Mouse (Mus musculus) adrenal gland, postnatal 14 days (tissue): Measurements from ENCODE around the gene Cd19. TPM values are rescaled to one million over a fixed set of nuclear protein-coding genes. Genes with fewer than 3 reads are reported as not detected.

ENCODE experiments used
- DNase-seq: peaks from one replicate; pipeline ENCODE4 v3.0.0; 2021; ENCODE audit warnings: mixed read lengths
- long read RNA-seq, 2 experiments: library from polyadenylated mRNA; stranded (forward); transcript quantifications; one replicate each; pipeline ENCODE4 v2.0.0; 2021
- total RNA-seq: library from RNA; stranded (reverse); gene quantifications from 2 replicates; pipeline ENCODE4 v1.2.3, GENCODE M21; 2021

Cd19 gene
- 2.7 and 19.9 TPM in 2 replicates for total RNA-seq
- long read RNA-seq, experiment 1, partial matches to known transcripts: 0 of 2 reads
- long read RNA-seq, experiment 1, other reads (novel, unspliced or antisense): 1 of 2 reads
- long read RNA-seq, experiment 2, partial matches to known transcripts: 2 of 5 reads
- long read RNA-seq, experiment 2, other reads (novel, unspliced or antisense): 2 of 5 reads

DNA sequence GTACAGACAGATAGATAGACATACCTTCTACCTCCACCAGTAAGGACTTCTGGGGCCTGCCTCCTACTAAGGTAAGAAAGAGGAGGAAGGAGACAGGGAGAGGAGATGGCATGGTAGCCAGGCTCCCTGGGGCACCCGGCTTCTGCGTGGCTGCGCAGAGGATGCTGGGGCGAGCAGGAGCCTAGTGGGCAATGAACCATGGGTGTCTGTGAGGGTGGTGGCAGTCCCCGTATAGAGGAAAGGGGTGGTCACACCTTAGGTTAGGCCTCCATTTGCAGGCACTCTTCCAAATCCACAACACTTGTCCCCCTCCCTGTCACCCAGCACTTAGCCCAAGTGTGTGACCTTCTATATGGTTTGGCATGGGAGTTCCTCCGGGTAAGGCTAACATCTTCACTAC, at the start of gene Cd19:
Gene Cd19, minus strand, starts transcription at position 165 of the 400 bp plus-strand sequence.
- DNase-seq: no peak

DNA sequence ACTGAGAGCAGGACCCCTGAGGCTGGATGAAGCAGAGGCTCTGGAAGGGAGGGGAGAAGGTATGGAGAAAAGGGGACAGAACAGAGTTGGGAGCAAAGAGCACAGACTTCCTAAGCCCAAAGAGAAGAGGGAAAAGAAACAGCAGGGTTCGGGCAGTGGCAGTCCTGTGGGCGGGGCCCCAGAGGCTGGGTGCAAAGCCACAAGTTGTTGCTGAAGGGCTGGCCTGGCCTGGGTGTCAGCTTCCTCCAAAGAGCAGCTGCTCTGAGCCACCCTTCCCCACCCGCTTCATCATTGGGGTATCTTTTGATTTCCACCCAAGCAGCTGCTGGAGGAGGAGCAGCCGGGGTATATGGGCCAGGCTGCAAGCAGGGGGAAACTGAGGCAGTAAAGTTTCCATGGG, 49.4 kb upstream of the Cd19 start:
- no peak for DNase-seq

DNA sequence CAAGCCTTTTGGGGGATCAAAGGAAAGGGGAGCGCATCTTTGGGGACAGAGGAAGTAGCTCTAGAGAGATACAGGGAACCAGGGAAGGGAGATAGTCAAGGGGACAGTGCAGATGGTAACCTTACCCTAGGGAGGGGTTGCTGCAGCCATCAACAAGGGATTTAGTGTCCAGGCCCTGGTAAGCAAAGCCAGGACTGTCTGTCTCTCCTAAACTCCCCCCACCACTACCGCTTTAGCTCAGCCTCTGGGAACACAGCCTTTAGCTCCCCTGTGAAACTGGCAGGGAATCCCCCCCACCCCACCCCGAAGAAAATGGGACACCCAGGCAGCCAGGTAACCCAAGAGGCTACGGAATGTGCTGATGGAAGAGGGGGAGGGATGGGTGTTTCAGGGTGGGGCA, 48.9 kb upstream of the Cd19 start:
- DNase-seq: no peak

DNA sequence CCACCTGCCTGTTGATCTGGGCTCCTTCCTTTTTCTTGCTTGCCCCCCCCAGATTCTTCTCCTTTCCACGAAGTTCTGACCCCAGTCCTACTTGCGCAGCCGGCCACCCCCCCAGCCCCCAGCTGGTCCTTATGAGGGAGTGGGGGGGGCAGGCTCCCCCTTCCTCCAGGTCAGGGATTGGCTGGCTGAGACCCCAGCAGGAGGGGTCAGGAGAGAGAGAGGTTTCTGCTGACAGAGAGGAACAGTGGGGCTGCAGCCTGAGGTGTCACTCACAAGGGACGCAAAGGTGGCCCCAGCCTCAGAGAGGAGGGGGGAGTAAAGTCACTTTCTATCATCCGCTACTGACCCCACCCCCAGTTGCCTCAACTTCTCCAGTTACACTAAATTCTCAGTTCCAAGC, 48.3 kb upstream of the Cd19 start, which contains the start of gene Atp2a1:
Gene Atp2a1, minus strand, starts transcription at position 105 of the 400 bp plus-strand sequence.
- DNase-seq: no peak

DNA sequence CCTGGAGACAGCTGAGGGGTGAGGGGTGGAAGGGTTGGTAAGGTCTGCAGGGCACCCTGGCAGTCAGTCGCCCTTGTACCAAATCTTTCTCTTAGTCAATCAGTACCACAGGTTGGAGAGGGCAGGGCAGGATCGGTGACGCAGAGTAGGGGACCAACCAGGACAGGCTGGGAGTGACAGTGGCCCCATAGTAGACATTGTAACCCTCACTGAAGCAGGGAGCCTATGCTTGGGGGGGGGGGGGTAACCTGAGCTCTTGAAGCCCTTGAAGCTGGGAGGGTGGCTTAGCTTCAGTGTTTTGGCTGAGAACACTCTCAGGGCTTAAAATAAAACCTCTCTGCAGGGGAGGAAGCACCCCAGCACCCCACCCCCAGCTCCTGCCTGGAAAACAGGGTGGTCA, 46.9 kb upstream of the Cd19 start:
- no peak for DNase-seq

DNA sequence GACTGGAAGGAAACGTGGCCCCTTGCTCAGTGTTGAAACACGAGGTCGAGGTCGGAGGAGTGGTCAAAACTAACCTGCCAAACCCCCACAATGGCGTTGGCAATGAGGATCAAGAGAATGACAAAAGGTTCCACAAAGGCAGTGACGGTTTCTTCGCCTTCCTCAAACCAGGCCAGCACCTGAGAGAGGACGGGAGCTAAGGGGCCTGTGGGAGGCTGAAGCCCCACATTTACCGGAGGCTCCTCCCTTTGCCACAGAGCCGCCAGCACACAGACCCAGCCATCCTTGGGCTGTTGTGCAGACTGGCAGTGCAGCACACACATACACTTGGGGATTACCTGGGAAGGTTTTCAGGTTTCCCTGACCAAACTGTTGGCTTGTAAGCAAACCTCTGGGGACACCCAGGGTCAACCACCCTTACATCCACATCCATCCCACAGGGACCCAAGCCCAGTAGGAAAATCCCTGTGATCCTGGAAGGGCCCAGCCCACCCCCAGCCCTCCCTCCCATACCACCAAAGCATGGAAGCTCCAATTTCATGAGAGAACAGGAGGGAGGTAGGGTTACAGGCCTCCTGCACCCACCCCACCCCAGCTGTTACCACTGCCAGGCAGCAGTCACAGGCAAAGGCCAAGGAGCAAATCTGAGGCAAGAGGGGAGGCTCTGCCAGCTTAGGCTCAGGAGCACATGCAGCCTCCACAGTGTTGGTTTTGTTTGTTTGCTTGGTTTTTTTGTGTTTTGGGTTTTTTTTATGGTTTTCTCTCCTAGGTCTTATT, 46.1 kb upstream of the Cd19 start:
- DNase-seq: no peak

DNA sequence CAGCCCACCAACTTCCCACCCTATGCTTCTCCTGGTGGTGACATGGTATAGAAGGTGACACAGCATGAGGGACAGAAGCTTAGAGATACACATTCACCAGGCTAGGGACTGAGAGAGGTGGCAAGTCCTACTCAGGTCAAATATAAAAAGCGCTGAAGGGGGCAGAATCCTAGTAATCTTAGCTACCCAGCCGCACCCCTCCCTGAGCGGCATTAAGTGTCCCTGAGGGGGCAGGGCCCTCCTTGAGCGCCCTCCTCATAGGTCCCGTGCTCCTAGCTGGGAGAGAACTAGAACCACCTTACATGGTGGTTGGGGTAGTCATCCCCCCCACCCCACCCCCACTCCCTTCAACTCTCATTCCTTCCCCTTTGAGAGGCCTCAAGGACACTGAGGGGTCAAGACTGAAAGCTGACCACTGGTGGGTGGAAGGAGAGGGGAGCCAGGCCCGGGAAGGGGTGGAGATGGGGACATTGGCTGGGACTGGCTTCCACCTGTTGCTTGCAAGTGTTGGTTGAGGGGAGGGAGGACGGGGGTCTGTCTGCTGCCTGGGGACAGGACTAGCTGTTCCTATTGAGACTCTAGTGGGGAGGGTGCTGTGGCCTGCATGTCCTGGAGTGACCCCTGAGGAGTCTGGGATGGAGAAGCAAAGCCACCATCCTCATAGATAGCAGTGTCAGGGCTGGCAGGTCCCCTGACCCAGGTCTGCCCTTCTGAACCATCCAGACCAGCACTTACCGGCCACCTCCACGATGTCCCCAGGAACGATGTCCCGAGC, 44.3 kb upstream of the Cd19 start:
- DNase-seq: no peak

DNA sequence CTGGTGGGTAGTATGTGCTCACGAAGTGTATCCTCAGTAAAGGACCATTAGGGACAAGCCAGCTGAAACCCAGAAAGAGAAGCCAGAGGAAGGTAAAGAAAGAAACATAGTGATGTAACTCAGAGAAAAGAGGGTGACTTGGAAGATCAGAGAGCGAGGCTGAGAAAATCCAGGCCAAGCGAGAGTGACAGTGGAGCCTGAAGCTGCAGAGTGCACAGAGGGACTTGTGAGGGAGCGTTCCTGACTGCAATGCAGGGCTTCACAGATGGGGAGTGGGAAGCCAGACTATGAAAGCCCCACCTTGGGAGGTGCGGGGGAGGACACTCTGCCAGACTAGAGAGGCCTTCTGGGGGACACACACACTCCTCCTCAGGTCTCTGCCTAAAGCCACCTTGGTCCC, 43.5 kb upstream of the Cd19 start:
- DNase-seq: no peak

DNA sequence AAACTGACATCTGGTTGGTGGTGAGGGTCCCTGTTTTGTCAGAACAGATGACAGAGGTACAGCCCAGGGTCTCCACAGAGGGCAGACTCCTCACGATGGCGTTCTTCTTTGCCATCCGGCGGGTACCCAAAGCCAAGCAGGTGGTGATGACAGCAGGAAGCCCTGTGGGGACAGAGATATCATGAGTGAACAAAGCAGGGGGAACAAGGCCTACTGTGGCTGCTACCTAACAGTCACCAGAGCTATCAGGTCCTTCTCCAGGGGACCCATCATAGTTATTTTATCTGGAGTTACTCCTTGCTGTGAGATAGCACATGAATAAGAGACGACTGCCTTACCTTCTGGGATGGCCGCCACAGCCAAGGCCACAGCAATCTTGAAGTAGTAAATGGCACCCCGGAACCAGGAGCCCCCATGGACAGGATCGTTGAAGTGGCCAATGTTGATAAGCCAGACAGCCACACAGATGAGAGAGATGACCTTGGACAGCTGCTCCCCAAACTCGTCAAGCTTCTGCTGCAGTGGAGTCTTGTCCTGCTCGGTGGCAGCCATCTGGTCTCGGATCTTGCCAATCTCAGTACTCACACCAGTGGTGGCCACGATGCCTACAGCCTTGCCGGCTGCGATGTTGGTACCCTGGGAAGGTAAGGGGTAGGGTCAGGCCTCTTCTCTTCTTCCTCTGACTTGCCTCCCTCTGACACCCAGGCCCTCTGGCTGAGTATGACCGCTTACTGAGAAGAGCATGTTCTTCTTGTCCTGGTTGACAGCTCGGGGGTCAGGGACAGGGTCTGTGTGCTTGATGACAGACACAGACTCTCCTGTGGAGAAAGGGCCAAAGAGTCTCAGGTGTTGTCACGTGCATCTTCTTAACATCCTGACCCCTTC, 41.9 kb upstream of the Cd19 start:
- no peak for DNase-seq

DNA sequence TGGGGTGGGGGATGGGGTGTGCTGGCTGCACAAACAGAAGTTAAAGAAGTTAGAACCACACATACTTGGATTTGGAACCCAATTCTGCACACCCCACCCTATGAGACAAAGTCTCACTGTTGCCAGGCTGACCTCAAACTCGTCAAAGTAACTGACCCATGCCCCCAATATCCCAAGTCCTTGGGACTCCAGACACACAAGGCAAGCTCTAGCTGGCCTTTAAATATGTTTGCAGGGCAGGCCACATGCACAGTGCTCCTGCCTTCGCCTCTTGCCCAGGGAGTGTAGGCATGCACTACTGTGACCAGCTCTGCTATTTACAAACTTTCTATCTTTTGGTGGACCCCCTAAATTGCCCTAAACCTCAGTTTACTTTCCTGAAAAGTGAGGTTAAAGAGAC, 40.6 kb upstream of the Cd19 start:
- DNase-seq: no peak

DNA sequence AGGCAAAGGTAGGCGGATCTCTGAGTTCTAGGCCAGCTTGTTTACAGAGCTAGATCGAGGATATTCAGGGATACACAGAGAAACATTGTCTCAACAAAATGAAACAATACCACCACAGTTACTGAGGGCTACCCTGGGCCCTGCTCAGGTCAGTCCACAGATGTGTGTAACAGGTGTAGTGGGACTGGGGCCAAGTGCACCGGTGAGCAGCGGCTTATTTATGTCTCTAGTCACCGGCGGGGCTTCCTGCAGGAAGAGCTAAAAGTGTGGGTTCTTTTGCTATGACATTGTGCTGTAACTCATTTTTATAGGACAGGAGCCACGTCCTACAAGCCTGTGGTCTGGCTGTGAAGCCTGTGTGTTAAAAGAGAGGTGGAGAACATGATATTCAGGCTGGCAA, 39.2 kb upstream of the Cd19 start:
- no peak for DNase-seq

DNA sequence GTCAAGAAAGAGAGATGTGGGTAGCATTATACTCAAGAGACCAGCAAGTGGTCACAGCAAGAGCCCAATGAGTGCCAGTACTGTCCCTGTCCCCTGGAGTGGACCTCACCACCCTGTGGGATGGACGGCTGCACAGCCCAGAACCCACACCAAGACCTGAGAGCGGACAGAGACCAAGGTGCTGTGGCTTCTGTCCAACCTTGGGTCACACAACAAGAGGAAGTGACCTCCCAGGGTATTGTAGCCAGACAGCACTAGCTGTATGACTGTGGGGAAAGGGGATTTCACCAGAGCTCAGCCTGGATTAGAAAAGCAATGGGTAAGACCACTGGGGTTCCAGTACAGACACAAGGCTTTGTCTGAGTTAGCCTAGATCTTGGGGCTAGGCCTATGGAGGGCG, 37.6 kb upstream of the Cd19 start:
- DNase-seq: no peak

DNA sequence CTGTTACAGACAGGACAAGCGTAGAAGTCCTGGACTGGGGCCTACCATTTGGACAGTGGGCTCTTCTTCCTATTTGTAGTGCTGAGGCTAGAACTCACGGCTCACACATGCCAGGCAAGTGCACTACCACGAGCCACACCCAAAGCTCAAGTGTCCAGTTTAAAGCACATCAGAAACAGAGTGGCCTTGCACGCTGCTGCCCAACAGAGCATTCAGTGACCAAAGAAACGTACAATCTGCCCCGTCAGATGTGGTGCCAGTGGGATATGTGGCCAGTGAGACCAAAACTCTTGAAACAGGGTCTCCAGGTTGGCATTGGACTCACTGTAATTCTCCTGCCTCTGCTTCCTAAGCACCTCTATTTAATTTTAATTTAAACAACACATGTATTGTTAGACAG, 36.0 kb upstream of the Cd19 start:
- no peak for DNase-seq

DNA sequence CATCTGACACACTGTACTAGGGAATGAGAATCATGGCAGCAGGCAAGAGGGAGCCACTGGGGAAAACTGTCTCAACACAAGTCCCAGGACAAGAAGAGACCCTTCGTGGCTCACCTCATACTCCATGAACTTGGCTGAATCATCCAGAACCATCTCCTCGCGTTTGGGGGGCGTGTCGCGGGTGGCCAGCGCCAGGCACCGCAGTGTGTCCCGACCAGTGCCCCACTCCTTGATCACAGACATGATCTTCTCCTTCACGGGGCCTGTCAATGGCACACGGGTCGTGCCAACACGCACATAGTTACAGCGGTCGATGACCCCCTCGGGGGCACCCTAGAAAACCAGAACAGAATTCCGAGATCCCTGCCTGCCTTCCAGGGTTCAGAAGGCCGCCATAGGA, 35.3 kb upstream of the Cd19 start:
- no peak for DNase-seq

DNA sequence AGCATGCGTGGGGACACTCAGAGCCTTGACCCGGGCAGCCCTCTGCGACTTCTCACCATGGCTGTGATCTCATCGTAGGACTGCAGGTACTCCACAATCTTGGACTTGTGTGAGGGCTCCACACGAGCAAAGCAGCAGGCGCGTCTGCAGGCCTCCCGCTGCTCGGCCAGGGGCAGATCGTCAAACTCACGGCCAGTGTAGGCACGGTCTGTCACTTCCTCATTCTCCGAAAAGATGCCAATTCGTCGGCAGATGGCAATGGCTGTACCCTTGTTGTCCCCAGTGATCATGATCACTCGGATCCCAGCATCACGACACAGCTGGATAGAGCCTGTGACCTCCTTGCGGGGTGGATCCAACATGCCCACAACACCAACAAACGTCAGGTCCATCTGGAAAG, 33.8 kb upstream of the Cd19 start:
- no peak for DNase-seq

DNA sequence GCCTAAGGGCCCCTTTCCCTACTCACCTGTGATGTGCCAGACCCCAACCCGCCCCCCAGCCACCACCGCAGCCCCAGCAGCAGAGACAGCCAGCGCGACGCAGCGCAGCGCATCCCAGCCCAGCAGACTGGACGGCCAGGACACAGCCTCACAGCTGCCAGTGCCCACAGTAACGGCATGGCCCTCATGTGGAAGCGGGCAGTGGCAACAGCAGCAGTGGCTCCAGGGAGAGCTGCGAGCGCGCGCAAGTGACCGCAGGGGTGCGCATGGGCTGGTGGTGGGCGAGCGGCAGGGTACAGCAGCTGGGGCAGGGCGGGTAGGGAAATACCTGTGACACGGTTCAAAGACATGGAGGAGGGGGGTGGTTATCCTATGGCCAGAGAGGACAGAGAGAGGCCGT, 31.5 kb upstream of the Cd19 start:
- DNase-seq: no peak

DNA sequence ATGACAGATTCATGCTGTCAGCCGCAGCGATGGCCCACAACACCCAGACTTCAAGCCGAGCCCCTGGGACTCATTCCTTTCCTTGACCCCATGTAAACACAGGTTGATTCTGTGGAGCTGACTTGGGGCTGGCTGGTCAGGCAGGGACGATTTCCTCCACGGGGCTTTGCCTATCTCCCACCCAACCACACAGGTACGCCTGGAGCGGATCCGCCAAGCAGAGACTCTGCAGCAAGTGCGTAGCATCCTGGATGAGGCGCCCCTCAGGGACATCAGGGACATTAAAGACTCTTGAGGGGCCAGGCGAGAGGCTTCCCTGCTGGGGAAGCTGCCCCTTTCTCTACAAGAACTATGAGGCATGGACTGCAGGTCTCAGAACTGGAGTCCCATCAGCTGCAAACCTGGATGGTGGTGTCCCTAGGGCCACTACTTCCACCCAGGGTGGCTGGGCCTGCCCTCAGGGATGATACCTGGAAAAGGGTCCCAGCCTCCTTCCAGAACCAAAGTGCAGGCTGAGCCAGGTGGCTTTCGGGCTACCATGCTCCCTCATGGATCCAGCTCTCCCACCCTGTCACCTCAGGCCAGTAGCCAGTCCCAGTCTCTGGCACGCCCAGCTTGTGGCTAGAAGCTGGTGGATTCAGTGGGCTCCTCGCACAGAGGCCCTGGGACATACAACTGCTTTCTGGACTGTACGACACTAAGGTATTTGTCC, 30.6 kb upstream of the Cd19 start:
- no peak for DNase-seq

DNA sequence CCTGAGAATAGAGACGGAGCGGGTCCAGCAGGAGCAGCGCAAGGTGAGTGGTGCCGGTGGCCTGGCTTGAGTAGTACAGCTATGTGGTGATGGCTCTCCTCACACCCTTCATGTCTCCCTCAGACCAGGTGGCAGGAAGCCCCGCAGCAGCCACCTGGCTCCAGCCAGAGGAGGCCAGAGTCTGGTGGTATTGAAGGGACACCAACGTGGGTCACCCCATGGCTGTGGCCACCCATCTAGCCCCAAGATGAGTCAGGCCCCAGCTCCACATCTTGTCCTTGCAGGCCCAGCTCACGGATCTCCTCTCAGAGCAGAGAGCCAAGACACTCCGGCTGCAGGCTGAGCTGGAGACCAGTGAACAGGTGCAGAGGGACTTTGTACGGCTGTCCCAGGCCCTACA, 29.8 kb upstream of the Cd19 start:
- DNase-seq: no peak

DNA sequence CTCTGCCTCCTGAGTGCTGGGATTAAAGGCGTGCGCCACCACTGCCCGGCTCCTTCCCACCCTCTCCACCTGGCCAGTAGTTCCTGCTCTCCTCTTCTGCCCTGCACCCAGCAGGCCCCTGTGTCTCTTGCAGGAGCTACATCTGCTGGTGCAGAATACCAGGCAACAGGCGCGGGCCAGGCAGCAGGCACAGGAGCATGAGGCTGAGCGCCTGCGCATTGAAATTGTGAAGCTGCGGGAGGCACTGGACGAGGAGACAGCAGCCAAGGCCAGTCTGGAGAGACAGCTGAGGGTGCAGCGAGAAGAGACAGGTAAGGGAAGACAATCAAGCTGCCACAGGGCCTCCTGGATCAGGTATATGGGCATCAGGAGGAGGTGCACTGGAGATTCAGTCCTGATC, 29.3 kb upstream of the Cd19 start:
- DNase-seq: no peak

DNA sequence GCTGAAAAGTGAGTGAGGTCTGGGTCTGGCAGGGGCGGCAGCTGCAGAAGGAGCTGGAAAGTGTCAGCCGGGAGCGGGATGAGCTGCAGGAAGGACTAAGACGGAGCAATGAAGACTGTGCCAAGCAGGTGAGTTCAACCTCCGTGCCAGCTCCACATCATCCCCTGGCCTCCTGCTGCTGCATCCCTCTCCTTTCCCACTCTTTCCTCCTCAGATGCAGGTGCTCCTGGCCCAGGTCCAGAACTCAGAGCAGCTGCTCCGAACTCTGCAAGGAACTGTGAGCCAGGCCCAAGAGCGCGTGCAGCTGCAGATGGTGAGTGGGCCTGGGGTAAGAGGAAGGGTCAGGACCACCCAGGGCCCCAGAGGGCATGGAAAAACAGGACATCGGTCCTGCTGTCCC, 25.4 kb upstream of the Cd19 start:
- DNase-seq: no peak

DNA sequence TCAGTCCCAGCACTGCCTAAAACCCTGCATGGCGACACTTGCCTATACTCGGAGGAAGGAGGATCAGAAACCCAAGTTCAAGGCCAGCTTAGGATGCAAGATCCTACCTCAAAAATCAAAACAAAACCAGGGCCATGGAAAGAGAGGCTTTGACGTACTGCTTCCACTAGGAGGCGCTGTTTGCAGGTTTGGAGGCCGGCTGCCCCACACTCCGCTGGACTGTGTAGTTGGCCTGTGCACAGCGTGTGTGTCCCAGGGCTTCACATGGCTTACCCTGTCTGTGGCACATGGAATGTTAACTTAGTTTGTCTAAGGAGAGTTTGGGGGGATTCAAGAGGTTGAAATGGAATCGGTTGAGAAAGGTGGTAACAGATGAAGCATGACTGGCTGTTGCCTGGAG, 22.2 kb upstream of the Cd19 start:
- peak; percentile 87 for DNase-seq

DNA sequence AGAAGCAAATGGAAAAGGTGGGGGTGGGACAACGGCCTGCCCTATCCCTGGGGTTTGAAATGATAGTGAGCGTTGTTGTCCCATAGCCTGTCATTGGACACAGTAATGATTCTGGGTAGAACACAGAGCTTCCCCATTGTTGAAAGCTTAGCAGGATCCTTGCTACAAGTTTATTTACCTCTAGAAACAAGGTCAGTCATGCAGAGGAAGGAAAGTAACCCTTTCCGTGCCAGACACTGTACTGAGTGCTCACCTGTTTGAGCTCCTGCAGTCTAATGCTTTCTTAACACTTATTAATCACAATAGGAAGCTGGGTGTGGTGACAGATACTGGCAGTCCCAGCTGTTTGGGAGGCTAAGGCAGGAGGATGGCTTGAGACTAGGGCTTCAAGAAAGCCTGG, 21.1 kb upstream of the Cd19 start:
- DNase-seq: no peak
